Mouse (Mus musculus): ENCODE data around the gene Kcnrg. TPM values are rescaled to one million over a fixed set of nuclear protein-coding genes. Genes with fewer than 3 reads are reported as not detected.

Kcnrg gene
- polyA plus RNA-seq, 1 experiment, result not detected

DNA sequence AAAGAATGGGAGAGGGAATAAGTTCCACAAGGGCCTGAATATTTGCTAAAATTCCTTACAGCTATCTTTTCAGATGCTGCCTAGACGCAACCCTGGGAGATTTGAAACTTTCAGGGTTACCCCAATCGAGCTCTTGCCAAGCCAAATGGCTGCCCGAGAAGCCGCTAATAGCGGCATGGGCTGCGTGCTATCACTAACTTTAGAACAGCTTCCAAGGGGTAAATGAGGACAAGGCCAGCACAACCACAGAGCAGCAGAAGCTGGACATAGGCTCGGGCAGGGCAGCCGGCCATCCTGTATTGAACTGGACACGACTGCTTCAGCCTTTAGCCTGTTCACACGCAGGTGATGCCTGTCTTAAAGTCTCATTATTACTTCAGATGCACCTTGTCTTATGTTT lies 32.2 kb upstream of the Kcnrg start:
- no peaks in the 10 kb centered on the region for H3K36me3 ChIP-seq (ENCODE audit: control insufficient read depth, insufficient read depth, low read length)
- TF ChIP-seq CTCF (IDR thresholded peaks at IDR 0.05; ENCODE audit: extremely low read depth, insufficient read depth, insufficient read length, insufficient replicate concordance) (no peak), POLR2A (IDR thresholded peaks at IDR 0.05; ENCODE audit: low read depth, low read length) (no peak)
- 92% methylated on average over 10 of the region's 10 CpGs for WGBS
- DNase-seq (ENCODE audit: low read depth in 1 of 2, low spot score in 2 of 2), result no peak
- H3K4me1 ChIP-seq (ENCODE audit: control insufficient read depth, insufficient read depth, insufficient read length), result no peaks in the 10 kb centered on the region
- H3K4me3 ChIP-seq (ENCODE audit: extremely low read depth, insufficient read depth, insufficient read length), result no peak overlapping the region
- no peak overlapping the region for H3K27ac ChIP-seq (ENCODE audit: insufficient read depth, low read length)
- no peaks in the 10 kb centered on the region for H3K27me3 ChIP-seq (ENCODE audit: control insufficient read depth, insufficient read depth, low read length)

DNA sequence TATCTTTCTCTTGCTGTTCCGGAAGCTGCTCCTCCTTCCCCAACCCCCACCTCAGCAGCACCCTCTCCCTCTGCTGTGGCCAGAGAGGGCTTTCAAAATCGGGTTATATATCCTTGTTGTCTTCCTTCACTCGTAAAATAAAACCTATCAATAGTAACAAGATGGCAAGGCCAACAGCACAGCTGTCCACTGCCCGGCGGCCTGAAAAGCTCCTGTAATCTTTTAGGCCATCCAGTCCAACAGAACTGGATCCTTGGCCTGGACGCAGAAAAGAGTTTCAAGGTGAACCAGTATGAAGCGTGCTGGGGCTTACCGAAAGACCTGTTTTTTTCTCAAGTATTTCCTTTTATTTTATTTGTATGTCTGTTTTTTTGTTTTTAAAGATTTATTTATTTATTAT lies 31.3 kb upstream of the Kcnrg start:
- TF ChIP-seq CTCF (IDR thresholded peaks at IDR 0.05; ENCODE audit: extremely low read depth, insufficient read depth, insufficient read length, insufficient replicate concordance) (no peak), POLR2A (IDR thresholded peaks at IDR 0.05; ENCODE audit: low read depth, low read length) (no peak)
- no peaks in the 10 kb centered on the region for H3K27me3 ChIP-seq (ENCODE audit: control insufficient read depth, insufficient read depth, low read length)
- no peak overlapping the region for H3K27ac ChIP-seq (ENCODE audit: insufficient read depth, low read length)
- H3K4me3 ChIP-seq (ENCODE audit: extremely low read depth, insufficient read depth, insufficient read length), result no peak overlapping the region
- no peak for DNase-seq (ENCODE audit: low read depth in 1 of 2, low spot score in 2 of 2)
- H3K4me1 ChIP-seq (ENCODE audit: control insufficient read depth, insufficient read depth, insufficient read length), result no peaks in the 10 kb centered on the region
- H3K36me3 ChIP-seq (ENCODE audit: control insufficient read depth, insufficient read depth, low read length), result no peaks in the 10 kb centered on the region
- 89% methylated on average over 8 of the region's 8 CpGs for WGBS

GRCm38 (mm10) chr14:61589288-61590065 lies 17.8 kb upstream of the Kcnrg start:
- no peaks in the 10 kb centered on the region for H3K27me3 ChIP-seq (ENCODE audit: control insufficient read depth, insufficient read depth, low read length)
- no peak for DNase-seq (ENCODE audit: low read depth in 1 of 2, low spot score in 2 of 2)
- H3K4me3 ChIP-seq (ENCODE audit: extremely low read depth, insufficient read depth, insufficient read length), result no peak overlapping the region
- WGBS, result 9% methylated on average over 4 of the region's 4 CpGs
- no peaks in the 10 kb centered on the region for H3K4me1 ChIP-seq (ENCODE audit: control insufficient read depth, insufficient read depth, insufficient read length)
- H3K27ac ChIP-seq (ENCODE audit: insufficient read depth, low read length), result no peak overlapping the region
- H3K36me3 ChIP-seq (ENCODE audit: control insufficient read depth, insufficient read depth, low read length), result no peaks in the 10 kb centered on the region
- no peak for TF ChIP-seq CTCF (IDR thresholded peaks at IDR 0.05; ENCODE audit: extremely low read depth, insufficient read depth, insufficient read length, insufficient replicate concordance)
- TF ChIP-seq POLR2A (IDR thresholded peaks at IDR 0.05; ENCODE audit: low read depth, low read length), result no peak

DNA sequence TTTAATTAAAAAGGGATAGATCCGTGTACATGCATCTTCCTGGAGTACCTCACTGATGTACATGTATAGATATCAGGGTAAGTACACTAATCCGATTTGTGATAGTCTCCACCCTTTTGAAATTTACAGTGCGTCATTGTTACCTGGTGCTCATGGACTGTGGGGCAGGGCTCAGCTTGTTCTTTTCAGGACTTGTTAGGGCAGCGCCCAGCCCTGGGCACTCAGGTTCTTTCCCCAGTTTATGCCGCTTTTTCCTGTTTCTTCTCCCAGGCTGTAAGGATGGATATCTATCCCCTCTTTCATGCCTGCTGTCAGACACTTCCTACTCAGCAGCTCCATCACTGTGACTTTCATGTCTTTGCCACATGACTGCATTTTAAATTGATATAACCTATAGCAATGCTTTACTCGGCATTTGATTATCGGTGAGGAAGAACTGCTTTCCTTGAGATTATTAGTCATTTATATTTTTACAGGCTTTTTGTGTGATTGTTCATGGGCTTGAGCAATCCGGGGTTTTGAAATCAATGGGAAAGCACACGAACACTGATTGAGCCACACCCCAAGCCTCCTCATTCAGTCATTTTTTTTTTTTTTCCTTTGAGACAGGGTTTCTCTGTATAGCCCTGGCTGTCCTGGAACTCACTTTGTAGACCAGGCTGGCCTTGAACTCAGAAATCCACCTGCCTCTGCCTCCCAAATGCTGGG lies 10.4 kb upstream of the Kcnrg start:
- H3K36me3 ChIP-seq (ENCODE audit: control insufficient read depth, insufficient read depth, low read length), result no peaks in the 10 kb centered on the region
- DNase-seq (ENCODE audit: low read depth in 1 of 2, low spot score in 2 of 2), result no peak
- 91% methylated on average over 9 of the region's 9 CpGs for WGBS
- no peaks in the 10 kb centered on the region for H3K4me1 ChIP-seq (ENCODE audit: control insufficient read depth, insufficient read depth, insufficient read length)
- H3K4me3 ChIP-seq (ENCODE audit: extremely low read depth, insufficient read depth, insufficient read length), result no peak overlapping the region
- no peak overlapping the region for H3K27ac ChIP-seq (ENCODE audit: insufficient read depth, low read length)
- no peak for TF ChIP-seq POLR2A (IDR thresholded peaks at IDR 0.05; ENCODE audit: low read depth, low read length)
- no peak for TF ChIP-seq CTCF (IDR thresholded peaks at IDR 0.05; ENCODE audit: extremely low read depth, insufficient read depth, insufficient read length, insufficient replicate concordance)
- H3K27me3 ChIP-seq (ENCODE audit: control insufficient read depth, insufficient read depth, low read length), result no peaks in the 10 kb centered on the region

DNA sequence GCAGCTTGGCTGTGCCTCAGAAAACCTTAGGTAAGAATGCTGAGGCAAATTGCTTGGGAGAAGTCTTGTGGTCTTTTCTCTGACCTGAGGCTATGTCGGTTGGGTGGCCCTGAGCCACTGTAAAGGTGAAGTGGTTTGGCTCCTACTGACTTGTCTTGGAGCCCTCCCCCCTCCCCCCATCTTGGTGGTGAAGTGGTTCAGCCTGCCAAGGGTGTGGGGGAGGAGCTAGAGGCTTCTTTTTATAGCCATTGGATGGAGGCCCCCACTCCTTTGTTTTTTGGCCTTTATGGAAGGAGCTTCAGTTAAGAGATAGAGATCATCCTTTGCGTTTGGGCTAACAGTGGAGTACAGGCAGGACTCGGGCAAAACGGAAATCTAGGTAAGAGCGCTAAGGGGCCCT lies 9.3 kb upstream of the Kcnrg start, which contains the start of gene Trim13:
Gene Trim13 (plus strand): TSS at position 280 of the 400 bp plus-strand sequence.
- Histone ChIP-seq H3K4me1 (ENCODE audit: control insufficient read depth, insufficient read depth, insufficient read length) (no peaks in the 10 kb centered on the region), H3K27me3 (ENCODE audit: control insufficient read depth, insufficient read depth, low read length) (no peaks in the 10 kb centered on the region), H3K4me3 (ENCODE audit: extremely low read depth, insufficient read depth, insufficient read length) (peak within 1 kb of the TSS; percentile 72; the same call in 1 of the 2 replicates), H3K36me3 (ENCODE audit: control insufficient read depth, insufficient read depth, low read length) (no peaks in the 10 kb centered on the region), H3K27ac (ENCODE audit: insufficient read depth, low read length) (no peak within 1 kb of the TSS)
- DNase-seq (ENCODE audit: low read depth in 1 of 2, low spot score in 2 of 2), result no peak
- WGBS, result 57% methylated on average over 5 of the region's 5 CpGs
- TF ChIP-seq POLR2A (IDR thresholded peaks at IDR 0.05; ENCODE audit: low read depth, low read length) (no peak), CTCF (IDR thresholded peaks at IDR 0.05; ENCODE audit: extremely low read depth, insufficient read depth, insufficient read length, insufficient replicate concordance) (no peak)

DNA sequence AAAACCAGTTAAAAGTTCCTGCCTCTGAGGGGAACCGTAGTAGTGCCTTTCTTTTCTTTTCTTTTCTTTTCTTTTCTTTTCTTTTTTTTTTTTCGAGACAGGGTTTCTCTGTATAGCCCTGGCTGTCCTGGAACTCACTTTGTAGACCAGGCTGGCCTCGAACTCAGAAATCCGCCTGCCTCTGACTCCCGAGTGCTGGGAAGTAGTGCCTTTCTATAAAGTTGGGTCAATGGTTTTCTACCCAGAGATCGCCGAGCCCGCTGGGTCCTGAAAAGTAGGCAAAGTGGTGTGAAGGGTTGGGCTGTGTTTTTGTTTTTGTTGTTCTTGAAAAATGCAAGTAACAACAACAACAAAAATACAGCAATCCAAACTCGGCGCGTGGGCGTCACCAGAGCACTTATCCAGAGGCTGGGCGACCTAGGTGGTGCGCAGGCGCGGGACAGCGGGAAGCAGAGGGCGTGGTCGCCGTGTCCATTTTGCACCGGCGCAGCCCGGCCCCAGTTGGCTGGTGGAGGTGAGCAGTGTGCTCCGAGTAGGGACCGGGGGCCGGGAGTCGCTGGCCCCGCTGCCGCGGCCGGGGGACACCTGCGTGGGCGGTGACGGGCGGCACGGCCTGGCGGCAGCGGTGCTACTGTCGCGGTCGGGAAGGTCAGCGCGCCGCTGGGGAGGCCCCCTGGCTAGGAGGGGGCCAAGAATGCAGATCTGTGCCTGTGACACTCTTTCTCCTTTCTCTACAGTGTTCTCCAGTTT lies 8.0 kb upstream of the Kcnrg start:
- Histone ChIP-seq H3K36me3 (ENCODE audit: control insufficient read depth, insufficient read depth, low read length) (no peaks in the 10 kb centered on the region), H3K4me1 (ENCODE audit: control insufficient read depth, insufficient read depth, insufficient read length) (no peaks in the 10 kb centered on the region), H3K4me3 (ENCODE audit: extremely low read depth, insufficient read depth, insufficient read length) (peak overlapping the region; percentile 72), H3K27me3 (ENCODE audit: control insufficient read depth, insufficient read depth, low read length) (no peaks in the 10 kb centered on the region), H3K27ac (ENCODE audit: insufficient read depth, low read length) (no peak overlapping the region; the same call in 1 of the 2 replicates)
- 3% methylated on average over 43 of the region's 44 CpGs for WGBS
- DNase-seq (ENCODE audit: low read depth in 1 of 2, low spot score in 2 of 2), result peak; percentile 47 to 85
- TF ChIP-seq CTCF (IDR thresholded peaks at IDR 0.05; ENCODE audit: extremely low read depth, insufficient read depth, insufficient read length, insufficient replicate concordance) (no peak), POLR2A (IDR thresholded peaks at IDR 0.05; ENCODE audit: low read depth, low read length) (no peak)

All from spleen, adult 2 months (tissue).